Mouse (Mus musculus): Measurements from ENCODE around the gene 1190002N15Rik.

The 1190002N15Rik gene

GRCm38 (mm10) chr9:94529987-94530386 lies 7.9 kb downstream of the 1190002N15Rik start:
- no peak for DNase-seq (ENCODE audit: inconsistent age in 2 of 2, low spot score in 1 of 2)

DNA sequence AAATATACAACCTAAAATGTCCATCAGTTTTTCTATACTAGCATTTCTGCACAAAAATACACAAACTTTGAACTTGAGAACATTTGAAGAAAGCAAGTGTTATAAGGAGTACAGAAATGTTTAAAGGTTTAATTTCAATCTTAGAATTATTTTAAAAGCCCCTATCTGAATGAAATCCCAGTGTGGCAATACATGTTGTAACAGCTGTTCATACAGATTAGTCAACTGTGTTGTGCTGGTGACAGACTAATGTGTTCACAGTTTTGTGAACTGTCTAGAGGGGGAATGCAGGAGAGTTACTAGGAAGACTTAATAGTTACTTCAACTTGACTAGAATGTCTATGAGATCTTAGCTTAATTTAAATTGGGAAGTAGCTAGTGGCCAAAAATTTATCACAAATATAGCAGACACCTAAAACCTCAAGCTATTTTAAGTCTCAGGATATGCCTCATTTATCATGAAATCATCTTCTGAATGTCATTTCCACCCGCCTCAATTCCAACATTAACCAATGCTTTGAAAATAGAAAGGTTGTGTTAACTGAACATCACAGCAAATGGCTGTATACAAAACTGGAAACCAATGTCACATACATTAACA lies 8.6 kb downstream of the 1190002N15Rik start:
- no peak for DNase-seq (ENCODE audit: inconsistent age in 2 of 2, low spot score in 1 of 2)

DNA sequence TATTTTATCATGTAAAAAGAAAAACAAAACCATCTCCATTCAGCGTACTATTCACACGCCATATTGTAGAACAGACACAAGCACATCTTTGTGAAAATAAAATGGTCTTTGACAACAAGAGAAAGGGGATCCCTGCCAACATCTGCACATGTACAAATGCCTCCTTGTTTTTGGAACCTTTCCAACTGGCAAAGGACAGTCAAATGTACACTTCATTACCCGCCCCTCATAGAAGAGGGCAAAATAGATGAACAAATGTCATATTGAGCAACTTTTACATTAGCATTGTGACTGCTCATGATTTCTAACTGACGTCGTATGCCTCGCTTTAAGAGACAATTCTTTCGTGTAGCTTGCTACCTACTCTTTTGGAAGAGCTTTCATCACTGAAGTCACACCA lies 11.4 kb downstream of the 1190002N15Rik start:
- DNase-seq (ENCODE audit: inconsistent age in 2 of 2, low spot score in 1 of 2), result peak in 1 of 2 experiments; percentile 68

DNA sequence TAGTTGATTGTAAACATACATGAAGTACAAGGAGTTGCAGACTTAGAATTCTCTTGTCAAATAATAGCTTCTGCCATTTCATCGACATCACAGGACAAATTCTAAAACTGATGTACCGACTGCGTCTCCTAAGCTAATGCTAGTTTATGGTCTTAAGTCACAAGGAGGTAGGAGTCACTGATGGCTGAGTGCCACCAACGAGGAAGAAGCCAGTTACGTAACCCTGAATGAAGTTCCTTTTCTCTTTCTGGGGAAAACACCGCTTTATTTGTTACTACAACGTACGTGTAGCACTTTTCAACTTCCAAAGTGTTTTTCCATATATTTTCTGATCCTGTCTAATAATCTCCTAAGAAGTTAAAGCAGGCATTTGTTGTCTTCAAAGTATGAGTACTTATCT lies 25.6 kb downstream of the 1190002N15Rik start:
- DNase-seq (ENCODE audit: inconsistent age in 2 of 2, low spot score in 1 of 2), result peak in 1 of 2 experiments; percentile 30

DNA sequence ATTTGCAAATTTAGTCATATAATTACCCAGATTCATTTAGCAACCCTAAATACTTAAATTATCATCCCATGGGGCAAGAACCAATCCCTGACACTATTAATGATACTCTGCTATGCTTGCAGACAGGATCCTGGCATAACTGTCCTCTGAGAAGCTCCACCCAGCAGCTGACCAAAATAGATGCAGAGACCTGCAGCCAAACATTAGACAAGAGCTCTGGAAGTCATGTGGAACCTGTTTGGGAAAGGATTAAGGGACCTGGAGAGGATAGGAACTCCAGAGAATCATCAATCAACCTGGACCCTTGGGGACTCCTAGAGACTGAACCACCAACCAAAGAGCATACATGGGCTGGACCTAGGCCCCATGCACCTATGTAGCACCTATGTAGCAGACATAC lies 26.7 kb downstream of the 1190002N15Rik start:
- DNase-seq (ENCODE audit: inconsistent age in 2 of 2, low spot score in 1 of 2), result no peak

DNA sequence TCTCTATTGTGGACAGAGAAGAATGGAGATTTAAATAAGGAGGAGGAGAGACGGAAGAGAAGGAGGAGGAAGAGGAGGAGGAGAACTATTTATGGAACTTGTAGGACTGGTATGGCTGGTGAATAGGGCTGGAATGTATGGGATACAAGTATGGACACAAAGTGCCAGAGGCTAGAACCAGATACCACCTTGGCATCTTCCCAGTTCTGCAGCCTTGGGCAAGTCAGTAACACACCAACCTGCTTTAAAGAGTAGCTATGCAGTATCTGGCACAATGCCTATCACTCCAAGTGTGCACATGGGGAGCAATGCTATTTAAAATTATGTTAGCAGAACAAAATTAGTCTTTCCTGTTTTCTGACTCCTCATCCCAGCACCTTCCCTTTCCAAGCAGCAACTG lies 30.9 kb downstream of the 1190002N15Rik start:
- DNase-seq (ENCODE audit: inconsistent age in 2 of 2, low spot score in 1 of 2), result no peak

GRCm38 (mm10) chr9:94491467-94491866 lies 46.4 kb downstream of the 1190002N15Rik start:
- peak; percentile 13 to 47 for DNase-seq (ENCODE audit: inconsistent age in 2 of 2, low spot score in 1 of 2)

DNA sequence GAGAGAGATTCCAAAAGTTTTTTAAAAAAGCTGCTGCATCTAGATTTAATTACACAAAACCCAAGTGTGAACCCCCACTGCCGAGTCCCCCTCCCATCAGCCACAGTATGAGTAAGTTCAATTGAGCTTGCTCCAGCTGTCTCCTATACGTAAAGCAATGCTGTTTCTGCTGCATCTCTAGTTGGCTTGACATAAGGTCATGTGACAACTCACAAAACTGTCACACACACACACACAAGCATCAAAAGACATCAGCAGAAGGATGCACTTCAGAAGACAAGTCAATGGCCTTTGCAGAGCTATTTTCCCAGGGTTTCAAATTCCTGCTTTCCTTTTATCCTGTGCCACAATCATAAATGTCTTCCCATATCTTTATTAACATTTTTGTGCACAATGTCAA lies 49.9 kb downstream of the 1190002N15Rik start:
- DNase-seq (ENCODE audit: inconsistent age in 2 of 2, low spot score in 1 of 2), result no peak

GRCm38 (mm10) chr9:94483291-94483879 lies 54.5 kb downstream of the 1190002N15Rik start:
- no peak for DNase-seq (ENCODE audit: inconsistent age in 2 of 2, low spot score in 1 of 2)

GRCm38 (mm10) chr9:94482215-94482975 lies 55.5 kb downstream of the 1190002N15Rik start:
- DNase-seq (ENCODE audit: inconsistent age in 2 of 2, low spot score in 1 of 2), result peak; percentile 32 to 65

DNA sequence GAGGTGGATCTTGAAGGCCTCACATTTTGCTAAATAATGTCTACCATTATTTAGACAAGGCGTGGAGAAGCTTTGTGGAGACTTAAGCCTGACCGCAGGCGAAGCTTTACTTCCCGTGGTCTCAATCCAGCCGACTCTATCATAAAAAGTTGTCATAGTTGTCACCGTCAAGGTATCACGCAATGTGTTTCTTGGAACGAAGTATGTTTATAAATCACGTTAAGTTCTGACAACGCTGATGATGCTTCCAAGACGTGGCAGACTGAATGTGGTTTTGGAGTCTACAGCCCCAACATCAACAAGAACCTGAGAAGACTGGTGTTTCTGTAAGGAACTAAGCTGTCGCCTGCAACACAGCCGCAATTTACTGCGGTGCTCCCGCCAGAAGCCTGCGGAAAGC lies 56.8 kb downstream of the 1190002N15Rik start:
- no peak for DNase-seq (ENCODE audit: inconsistent age in 2 of 2, low spot score in 1 of 2)

GRCm38 (mm10) chr9:94479382-94479781 lies 58.5 kb downstream of the 1190002N15Rik start:
- no peak for DNase-seq (ENCODE audit: inconsistent age in 2 of 2, low spot score in 1 of 2)

DNA sequence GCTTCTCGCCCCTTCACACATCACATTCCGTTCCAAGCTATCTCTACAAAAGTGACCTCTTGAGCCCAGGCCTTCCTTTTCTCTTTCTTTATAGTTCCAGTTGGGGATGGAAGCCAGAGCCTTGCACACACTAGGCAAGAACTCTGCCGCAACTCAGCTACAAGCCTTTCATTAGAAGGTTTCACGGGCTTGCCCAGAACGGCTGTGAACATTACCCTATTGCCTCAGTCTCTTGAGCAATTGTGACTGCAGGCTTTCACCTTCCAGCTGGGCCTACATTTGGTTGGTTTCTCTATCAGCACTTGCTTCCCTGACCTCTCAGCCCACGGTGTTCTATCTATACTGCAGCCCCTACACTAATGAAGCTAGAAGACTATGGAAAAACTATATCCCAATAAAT lies 58.9 kb downstream of the 1190002N15Rik start:
- no peak for DNase-seq (ENCODE audit: inconsistent age in 2 of 2, low spot score in 1 of 2)

GRCm38 (mm10) chr9:94475973-94476372 lies 61.9 kb downstream of the 1190002N15Rik start:
- DNase-seq (ENCODE audit: inconsistent age in 2 of 2, low spot score in 1 of 2), result no peak

DNA sequence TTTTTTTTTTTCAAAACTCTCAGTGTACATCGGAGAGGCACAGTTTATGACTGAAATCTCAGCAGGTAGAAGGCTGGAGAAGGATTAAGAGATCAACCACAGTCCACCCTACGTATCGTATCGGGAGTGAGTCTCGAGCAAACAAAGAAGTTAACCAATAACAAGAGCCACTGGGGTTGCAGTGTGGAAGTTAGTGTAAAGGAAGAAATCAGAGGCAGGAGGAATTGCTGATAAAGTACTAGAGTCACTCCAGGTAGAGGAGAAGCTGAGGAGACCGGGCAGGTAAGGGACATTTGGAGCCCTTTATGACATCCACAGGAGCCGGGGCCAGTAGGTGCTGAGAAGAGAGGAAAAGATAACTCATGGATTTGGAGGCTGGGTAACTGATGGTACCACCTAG lies 64.0 kb downstream of the 1190002N15Rik start:
- DNase-seq (ENCODE audit: inconsistent age in 2 of 2, low spot score in 1 of 2), result no peak

GRCm38 (mm10) chr9:94472963-94473582 lies 64.8 kb downstream of the 1190002N15Rik start:
- DNase-seq (ENCODE audit: inconsistent age in 2 of 2, low spot score in 1 of 2), result no peak

DNA sequence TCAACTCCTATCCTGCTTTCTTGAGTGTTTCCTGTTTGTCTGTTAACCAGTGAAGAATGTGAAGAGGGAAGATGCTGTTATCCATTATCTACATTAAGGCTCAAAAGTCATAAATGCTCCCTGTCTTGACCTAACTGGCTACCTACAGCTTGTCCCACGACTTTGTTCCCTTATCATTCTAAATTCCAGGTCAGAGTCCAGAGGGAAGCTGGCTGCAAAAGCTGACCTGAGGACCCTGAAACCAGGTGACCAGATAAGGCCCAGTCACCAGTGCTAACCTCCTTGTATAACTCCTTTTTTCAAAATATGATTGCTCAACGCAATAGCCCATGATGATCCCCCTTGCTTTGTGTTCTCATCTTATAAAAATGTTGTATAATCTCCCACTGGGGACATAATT lies 66.4 kb downstream of the 1190002N15Rik start:
- no peak for DNase-seq (ENCODE audit: inconsistent age in 2 of 2, low spot score in 1 of 2)

All from adrenal gland, adult (tissue).